Mouse (Mus musculus) brain, embryonic 18.5 days (tissue): ENCODE measurements around the gene Gm49395.

Source experiments
- DNase-seq: peaks from one replicate; pipeline ENCODE4 v3.0.0-alpha.2; 2012; ENCODE audit warnings: low read depth, low spot score

Gm49395 gene

DNA sequence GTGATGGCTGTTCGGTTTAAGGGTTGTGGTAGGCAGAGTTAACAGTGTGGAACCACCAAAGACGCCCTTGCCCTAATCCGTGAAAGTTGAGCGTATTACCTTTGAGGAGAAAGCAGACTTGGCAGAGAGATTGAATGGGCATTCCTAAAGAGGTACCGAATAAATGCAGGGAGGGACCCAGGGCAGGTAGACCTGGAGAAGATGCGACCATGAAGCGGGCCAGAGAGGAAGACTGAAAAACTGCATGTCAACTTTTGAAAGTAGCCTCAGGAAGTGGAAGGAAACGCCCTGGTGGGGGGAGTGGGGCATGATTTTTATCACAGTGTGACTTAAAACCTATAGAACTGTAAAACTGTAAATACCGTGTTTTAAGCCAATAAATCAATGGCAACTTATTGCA, 2.3 kb downstream of the Gm49395 start:
- no peak for DNase-seq

GRCm38 (mm10) chr13:115098227-115098626, 3.5 kb downstream of the Gm49395 start:
- DNase-seq: no peak

- DNase-seq: no peak
These were observed 4.8 kb downstream of the Gm49395 start for GRCm38 (mm10) chr13:115096965-115097364.

GRCm38 (mm10) chr13:115096216-115096615, 5.5 kb downstream of the Gm49395 start:
- DNase-seq: no peak

- no peak for DNase-seq
These were observed 6.3 kb downstream of the Gm49395 start for GRCm38 (mm10) chr13:115095392-115095791.

DNA sequence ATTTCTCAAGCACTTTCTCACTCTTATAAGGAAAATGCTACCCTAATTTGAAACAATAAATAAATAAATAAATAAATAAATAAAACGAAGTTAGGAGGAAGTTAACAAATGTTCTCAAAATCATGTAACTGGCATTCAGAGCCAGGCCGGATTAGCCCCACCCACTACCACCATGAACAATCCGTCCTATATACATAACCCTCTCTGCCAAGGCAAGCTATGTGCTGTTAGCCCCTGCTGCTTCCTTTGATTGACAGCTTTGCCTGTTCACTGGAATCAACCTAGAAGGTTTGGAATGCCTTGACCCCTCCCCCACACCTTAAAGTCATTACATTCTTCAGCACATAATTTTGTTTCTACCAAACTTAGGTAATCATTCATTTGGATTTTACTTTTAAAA, 10.2 kb downstream of the Gm49395 start:
- no peak for DNase-seq

GRCm38 (mm10) chr13:115090977-115091445, 10.7 kb downstream of the Gm49395 start:
- no peak for DNase-seq

- peak; percentile 73 for DNase-seq
These were observed 11.4 kb downstream of the Gm49395 start, which contains the start of gene Pelo for GRCm38 (mm10) chr13:115090069-115090976. Gene Pelo (minus strand): TSS chr13:115090186.

DNA sequence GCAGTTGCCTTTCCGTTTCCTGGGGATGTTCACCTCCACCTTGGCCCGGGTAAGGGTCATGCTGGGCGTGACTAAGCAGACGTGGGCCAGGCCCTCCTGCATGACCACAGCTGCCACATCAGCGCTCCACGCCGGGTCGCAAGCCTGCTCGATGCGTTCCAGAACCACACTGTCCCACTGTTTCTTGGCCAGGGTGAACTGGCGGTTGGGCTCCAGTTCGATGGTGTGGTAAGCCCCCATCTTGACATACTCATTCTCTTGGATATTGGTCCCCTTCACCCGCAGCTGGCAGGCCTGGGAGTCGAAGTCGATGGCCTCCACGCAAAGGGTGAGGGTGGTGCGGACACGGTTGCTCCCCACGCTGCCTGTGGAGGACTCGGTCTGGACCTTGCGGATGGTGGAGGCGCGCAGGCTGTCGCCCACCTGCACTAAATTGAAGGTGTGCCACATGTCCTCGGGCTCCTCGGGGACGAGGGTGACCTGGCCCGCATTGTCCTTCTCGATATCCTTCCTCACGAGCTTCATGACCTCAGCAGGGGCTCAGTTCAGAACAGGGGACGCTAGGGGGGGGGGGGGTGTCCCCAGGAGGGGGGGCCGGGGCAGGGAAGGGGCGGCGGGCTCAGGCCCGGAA, 12.2 kb downstream of the Gm49395 start:
- DNase-seq: no peak

GRCm38 (mm10) chr13:115089020-115089394, 12.7 kb downstream of the Gm49395 start:
- DNase-seq: no peak

- no peak for DNase-seq
These were observed 15.7 kb downstream of the Gm49395 start for GRCm38 (mm10) chr13:115085974-115086373.

GRCm38 (mm10) chr13:115082339-115082738, 19.4 kb downstream of the Gm49395 start:
- DNase-seq: no peak

DNA sequence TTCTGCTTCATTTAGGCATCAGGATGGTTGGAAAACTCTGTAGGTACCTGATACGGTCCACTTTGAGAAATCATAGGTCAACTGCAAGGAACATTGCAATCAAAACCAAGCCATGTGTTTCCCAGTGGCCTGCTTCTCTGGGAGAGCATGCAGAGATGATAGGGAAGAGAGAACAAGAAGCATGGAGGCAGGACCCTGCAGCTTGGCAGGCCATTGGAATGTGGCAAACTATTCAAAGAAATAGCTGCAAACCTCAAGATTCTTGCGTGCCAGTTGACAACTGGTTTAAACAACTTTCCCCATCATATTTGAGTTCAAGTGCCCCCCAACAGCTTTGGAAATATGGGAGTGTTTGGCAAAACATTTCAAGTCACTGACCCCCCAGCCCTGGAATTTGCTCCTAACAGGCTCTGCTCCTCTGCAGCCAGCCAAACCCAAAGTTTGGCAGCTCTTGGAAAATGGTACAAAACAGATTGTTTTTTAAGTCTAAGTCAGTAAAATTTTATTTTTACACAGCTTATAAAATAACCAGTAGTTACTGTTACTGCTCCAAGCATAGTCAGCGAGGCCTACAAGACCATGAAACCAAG, 21.6 kb downstream of the Gm49395 start:
- no peak for DNase-seq

GRCm38 (mm10) chr13:115078997-115079685, 22.6 kb downstream of the Gm49395 start:
- DNase-seq: no peak

DNA sequence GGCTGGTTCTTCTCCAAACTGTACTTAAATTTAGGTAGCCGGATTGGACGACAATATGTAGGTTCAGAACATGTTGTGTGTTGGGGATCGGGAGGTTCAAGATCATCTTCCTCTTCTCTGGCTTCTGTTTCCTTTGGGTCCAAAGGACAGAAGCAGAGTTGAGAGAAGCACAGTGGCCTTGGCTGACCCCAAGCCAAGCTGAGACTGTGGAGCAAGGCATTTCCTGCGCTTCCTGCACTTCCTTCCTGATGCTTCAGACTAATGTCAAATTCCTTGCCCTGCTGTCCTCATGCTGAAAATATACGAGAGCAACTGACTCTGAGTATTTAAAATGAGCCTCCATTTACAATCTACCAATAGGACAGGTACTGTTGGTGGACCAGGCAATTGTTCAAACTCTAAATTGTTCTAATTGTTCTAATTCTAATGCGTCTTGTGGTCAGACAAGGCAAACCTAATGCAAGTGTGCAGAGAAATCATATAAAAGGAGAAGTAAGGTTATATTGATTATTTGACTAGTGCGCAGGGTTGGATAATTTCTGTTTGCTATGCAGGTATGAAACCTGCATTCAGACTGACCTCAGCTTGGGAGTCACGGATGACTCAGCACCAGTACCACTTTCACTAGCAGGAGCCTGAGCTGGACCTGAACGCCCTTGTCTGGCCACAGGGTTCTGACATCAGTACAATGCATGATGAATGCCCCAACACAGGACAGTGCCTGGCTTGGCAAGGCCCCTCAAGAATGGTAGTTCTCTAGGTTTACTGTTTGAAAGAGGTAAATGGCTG, 24.2 kb downstream of the Gm49395 start:
- DNase-seq: no peak

DNA sequence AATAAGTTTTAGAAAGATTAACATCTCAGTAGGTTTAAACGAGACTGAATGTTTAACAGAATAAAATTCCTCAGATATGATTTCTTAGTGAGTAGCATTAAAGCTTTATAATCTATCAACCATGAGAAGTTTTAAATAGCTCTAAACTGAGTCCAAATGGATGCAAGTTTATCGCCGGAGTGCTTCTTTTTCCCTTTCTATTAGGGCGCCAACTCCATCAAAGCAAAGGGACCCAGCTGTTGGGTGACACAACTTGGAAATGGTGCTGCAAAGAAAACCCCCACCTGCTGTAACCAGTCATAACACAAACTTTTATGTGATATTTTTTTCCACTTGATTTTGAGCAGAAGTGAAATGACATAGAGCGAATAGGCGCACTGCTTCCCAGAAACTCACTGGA, 29.3 kb downstream of the Gm49395 start:
- DNase-seq: no peak

- DNase-seq: no peak
These were observed 30.3 kb downstream of the Gm49395 start for GRCm38 (mm10) chr13:115071431-115071830.

DNA sequence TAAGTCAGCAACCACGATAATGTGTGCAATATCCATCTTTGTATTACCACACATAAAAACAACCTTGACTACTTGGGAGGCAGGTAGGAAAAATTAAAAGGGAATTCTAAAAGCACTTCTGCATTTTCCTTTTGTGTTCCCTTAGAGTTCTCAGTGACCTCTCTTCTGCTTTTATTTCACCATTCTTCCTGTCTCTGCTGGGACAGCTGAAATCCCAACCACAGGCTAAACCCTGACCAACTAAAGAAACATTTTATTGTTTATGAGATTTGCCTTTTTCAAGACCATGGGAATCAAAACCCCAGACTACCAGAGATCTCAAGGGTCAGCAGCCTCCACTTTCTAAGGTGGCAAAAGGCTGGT, 33.8 kb downstream of the Gm49395 start:
- no peak for DNase-seq

DNA sequence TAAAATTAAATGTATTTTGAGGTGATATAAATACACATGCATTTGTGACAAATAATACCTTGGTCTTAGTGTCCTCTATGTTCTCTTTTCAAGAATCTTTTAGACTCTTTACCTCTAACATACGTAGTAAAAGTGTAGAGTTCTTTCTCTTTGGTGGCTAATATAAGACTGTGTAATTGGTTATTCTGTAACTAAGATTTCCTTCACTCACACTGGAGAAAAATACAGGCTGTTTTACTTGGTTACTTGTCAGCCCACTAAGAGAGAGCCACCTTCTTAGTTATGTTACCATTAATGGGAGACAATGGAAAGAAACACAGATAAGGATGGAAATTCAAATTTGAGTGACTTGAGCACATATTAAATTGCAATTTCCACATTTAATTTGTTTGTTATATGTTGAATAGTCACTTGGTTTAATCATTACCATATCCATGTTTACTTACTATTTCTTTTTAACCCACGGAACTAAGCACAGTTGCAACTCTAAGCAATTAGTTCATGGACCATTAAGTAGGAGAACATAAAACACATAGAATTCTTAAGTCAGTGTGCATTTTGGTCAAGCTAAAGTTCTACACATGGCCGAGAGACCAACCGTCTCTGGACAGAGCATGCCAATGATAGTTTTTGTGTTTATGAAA, 34.3 kb downstream of the Gm49395 start:
- DNase-seq: no peak

GRCm38 (mm10) chr13:115057555-115057954, 44.2 kb downstream of the Gm49395 start:
- DNase-seq: no peak

DNA sequence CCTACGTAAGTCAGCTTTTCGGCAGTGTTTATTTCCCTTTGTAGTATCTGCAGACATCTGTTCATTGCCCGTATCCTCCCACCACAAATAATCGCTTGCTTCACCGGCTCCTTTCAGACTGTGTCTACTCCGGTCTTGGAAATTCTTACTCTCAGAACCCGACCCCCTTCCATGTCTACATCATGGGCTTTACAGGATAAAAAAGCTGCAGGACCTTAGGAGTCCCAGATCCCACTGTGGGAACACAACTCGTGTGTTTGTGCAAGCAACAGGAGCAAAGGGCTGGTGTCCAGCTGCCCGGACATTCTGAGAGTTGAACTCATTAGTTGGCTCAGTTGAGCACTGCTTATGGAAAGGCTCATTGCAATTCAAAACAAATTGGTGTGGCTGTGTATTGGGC, 46.9 kb downstream of the Gm49395 start:
- no peak for DNase-seq
